Mouse (Mus musculus) Patski (cell line): ENCODE results near the gene Ost4. TPM values are rescaled to one million over a fixed set of nuclear protein-coding genes. Genes with fewer than 3 reads are reported as not detected.

Experiments
- ATAC-seq: fragments of 100-300 bp; one replicate; pipeline ENCODE4 v1.8.0; 2021
- CTCF ChIA-PET: fragments of 350-600 bp; sonication (Branson Sonifier 250); formaldehyde crosslinking; loops from one replicate; lab custom pipeline; 2022; ENCODE audit warnings: inconsistent platforms; lab: Charles Lee
- POLR2A ChIA-PET: fragments of 350-600 bp; sonication (Branson Sonifier 250); formaldehyde crosslinking; loops from one replicate; lab custom pipeline; 2022; ENCODE audit warnings: antibody characterized with exemption, inconsistent platforms; lab: Charles Lee
- DNase-seq: peaks from one replicate; pipeline ENCODE4 v3.0.0-alpha.2; 2011; ENCODE audit warnings: low read depth, low spot score
- H3K27me3 ChIP-seq: fragments of 371-371 bp; one replicate; pipeline ENCODE4 v1.5.1; 2021
- CTCF ChIP-seq: fragments of 100-300 bp; IDR thresholded peaks from one replicate; pipeline ENCODE4 v1.5.1; 2021
- in situ Hi-C: fragments of 300-500 bp; cut with MboI; formaldehyde crosslinking; loops from 3 replicates; pipeline ENCODE4 v1.11.1; 2018; ENCODE audit warnings: low pct_unique_long_range_greater_than_20kb, mixed read lengths
- polyA plus RNA-seq: library from polyadenylated mRNA; unstranded; gene quantifications from one replicate; pipeline ENCODE4 v1.2.3, GENCODE M21; 2021

Ost4 gene
- polyA plus RNA-seq, 1 experiment from 2014 or later: 262 TPM

- H3K27me3 ChIP-seq: no peaks in the 10 kb centered on the region
- ATAC-seq: no peak
- CTCF ChIA-PET: interaction anchor here (1.2 to 1.4 kb wide), 2 partner anchors 10 to 30 kb away, joined by 3 to 4 read pairs; no protein-coding TSS in a partner anchor
- DNase-seq: no peak
- POLR2A ChIA-PET: interaction anchor here (0.8 to 2.6 kb wide), 5 partner anchors 10 to 19 kb away, joined by 3 to 6 read pairs (median 3); no protein-coding TSS in a partner anchor
- in situ Hi-C loops: no loop called here
- no peak for TF ChIP-seq CTCF
These were observed 37.5 kb downstream of the Ost4 start for GRCm38 (mm10) chr5:30870131-30870406.

GRCm38 (mm10) chr5:30869405-30870130, 38.0 kb downstream of the Ost4 start:
- POLR2A ChIA-PET: interaction anchor here (0.8 to 2.6 kb wide), 5 partner anchors 10 to 20 kb away, joined by 3 to 6 read pairs (median 3); no protein-coding TSS in a partner anchor
- no peak for TF ChIP-seq CTCF
- DNase-seq (no peak), ATAC-seq (peak; percentile 82)
- no peaks in the 10 kb centered on the region for H3K27me3 ChIP-seq
- in situ Hi-C loops: loop anchor here (10.0 kb wide), 1 partner anchor 55 kb away; the partner anchor contains the start of gene Mapre3
- CTCF ChIA-PET: interaction anchor here (1.2 to 1.4 kb wide), 4 partner anchors 10 to 46 kb away, joined by 3 to 4 read pairs (median 3); no protein-coding TSS in a partner anchor

- ChIA-PET POLR2A (interaction anchor here (1.1 to 2.6 kb wide), 3 partner anchors 10 to 17 kb away, joined by 3 to 6 read pairs (median 3); no protein-coding TSS in a partner anchor), CTCF (interaction anchor here (1.2 to 1.4 kb wide), 4 partner anchors 11 to 47 kb away, joined by 3 to 4 read pairs (median 3); no protein-coding TSS in a partner anchor)
- no peaks in the 10 kb centered on the region for H3K27me3 ChIP-seq
- no peak for TF ChIP-seq CTCF
- no peak for ATAC-seq
- in situ Hi-C loops: loop anchor here (10.0 kb wide), 1 partner anchor 54 kb away; the partner anchor contains the start of gene Mapre3
- DNase-seq: no peak
These were observed 38.6 kb downstream of the Ost4 start for GRCm38 (mm10) chr5:30868981-30869380.

- TF ChIP-seq CTCF: no peak
- CTCF ChIA-PET: no interaction called here
- DNase-seq: no peak
- in situ Hi-C loops: loop anchor here (10.0 kb wide), 1 partner anchor 53 kb away; the partner anchor contains the start of gene Mapre3
- no peaks in the 10 kb centered on the region for H3K27me3 ChIP-seq
- POLR2A ChIA-PET: interaction anchor here (2.6 kb wide), 1 partner anchor 13 kb away, joined by 6 read pairs; no protein-coding TSS in a partner anchor
- no peak for ATAC-seq
These were observed 39.9 kb downstream of the Ost4 start, which contains the start of gene Tmem214 for GRCm38 (mm10) chr5:30867712-30868111. Gene Tmem214 (plus strand): TSS chr5:30868012.

GRCm38 (mm10) chr5:30866871-30867270, 40.7 kb downstream of the Ost4 start:
- TF ChIP-seq CTCF: no peak
- no peaks in the 10 kb centered on the region for H3K27me3 ChIP-seq
- POLR2A ChIA-PET: no interaction called here
- DNase-seq (no peak), ATAC-seq (no peak)
- in situ Hi-C loops: loop anchor here (10.0 kb wide), 1 partner anchor 52 kb away; the partner anchor contains the start of gene Mapre3
- CTCF ChIA-PET: no interaction called here

GRCm38 (mm10) chr5:30864322-30864721, 43.3 kb downstream of the Ost4 start:
- ChIA-PET POLR2A (interaction anchor here (1.6 kb wide), 1 partner anchor 8 kb away, joined by 3 read pairs; no protein-coding TSS in a partner anchor), CTCF (no interaction called here)
- TF ChIP-seq CTCF: no peak
- no peaks in the 10 kb centered on the region for H3K27me3 ChIP-seq
- DNase-seq (no peak), ATAC-seq (no peak)
- in situ Hi-C loops: loop anchor here (10.0 kb wide), 1 partner anchor 50 kb away; the partner anchor contains the start of gene Mapre3

- H3K27me3 ChIP-seq: no peaks in the 10 kb centered on the region
- ATAC-seq: peak; percentile 23
- CTCF ChIA-PET: no interaction called here
- POLR2A ChIA-PET: interaction anchor here (1.6 kb wide), 1 partner anchor 8 kb away, joined by 3 read pairs; no protein-coding TSS in a partner anchor
- no peak for DNase-seq
- in situ Hi-C loops: loop anchor here (10.0 kb wide), 1 partner anchor 49 kb away; the partner anchor contains the start of gene Mapre3
- no peak for TF ChIP-seq CTCF
These were observed 43.7 kb downstream of the Ost4 start for GRCm38 (mm10) chr5:30863852-30864251.

GRCm38 (mm10) chr5:30856124-30856523, 51.5 kb downstream of the Ost4 start:
- CTCF ChIA-PET: interaction anchor here (4.0 kb wide), 1 partner anchor 50 kb away, joined by 15 read pairs; no protein-coding TSS in a partner anchor
- ATAC-seq: no peak
- in situ Hi-C loops: no loop called here
- no peak for DNase-seq
- TF ChIP-seq CTCF: no peak
- POLR2A ChIA-PET: interaction anchor here (1.1 kb wide), 1 partner anchor 8 kb away, joined by 3 read pairs; no protein-coding TSS in a partner anchor
- no peaks in the 10 kb centered on the region for H3K27me3 ChIP-seq

Other genes starting within 250 kb of the Ost4 start
- gene Cenpa, start 241.0 kb downstream of the Ost4 start, polyA plus RNA-seq: 106 TPM
- 0.31 TPM for gene Dpysl5, start 196.2 kb downstream of the Ost4 start, polyA plus RNA-seq
- gene Mapre3, start 93.1 kb downstream of the Ost4 start, polyA plus RNA-seq: 83.2 TPM
- 82.6 TPM for gene Tmem214, start 39.8 kb downstream of the Ost4 start, polyA plus RNA-seq
- gene Agbl5, start 19.1 kb downstream of the Ost4 start, polyA plus RNA-seq: 34.9 TPM
- gene Emilin1, start 5.6 kb upstream of the Ost4 start, polyA plus RNA-seq: 0.30 TPM
- gene Khk, start 13.6 kb upstream of the Ost4 start, polyA plus RNA-seq: 45.3 TPM
- gene Cgref1, start 37.8 kb upstream of the Ost4 start, polyA plus RNA-seq: 0.23 TPM
- 226 TPM for gene Preb, start 52.6 kb upstream of the Ost4 start, polyA plus RNA-seq
- not detected for gene Tcf23, start 60.9 kb upstream of the Ost4 start, polyA plus RNA-seq
- 118 TPM for gene Atraid, start 140.5 kb upstream of the Ost4 start, polyA plus RNA-seq
- gene Slc5a6, start 141.1 kb upstream of the Ost4 start, polyA plus RNA-seq: 13.2 TPM
- 39.8 TPM for gene Cad, start 147.0 kb upstream of the Ost4 start, polyA plus RNA-seq
- not detected for gene Dnajc5g, start 198.5 kb upstream of the Ost4 start, polyA plus RNA-seq
- 0.06 TPM for gene Slc30a3, start 200.4 kb upstream of the Ost4 start, polyA plus RNA-seq
- gene Trim54, start 208.9 kb upstream of the Ost4 start, polyA plus RNA-seq: not detected
- gene Ucn, start 231.0 kb upstream of the Ost4 start, polyA plus RNA-seq: not detected
- gene Mpv17, start 246.5 kb upstream of the Ost4 start, polyA plus RNA-seq: 162 TPM